Mouse (Mus musculus) inflammation-experienced regulatory T-cells, adult 6 months (primary cell): ENCODE data around the gene Mrm3. TPM values are rescaled to one million over a fixed set of nuclear protein-coding genes. Genes with fewer than 3 reads are reported as not detected.
A peak's percentile ranks its signal among the peaks of the same experiment; 100 is the strongest.
"Not testable (repeated sequence)": the region's sequence is repeated elsewhere in the genome, so short reads cannot be mapped to it uniquely, and the experiment has no call there.

Source experiments
- ATAC-seq: one replicate; pipeline ENCODE4 v1.8.0; 2017
- polyA plus RNA-seq, 3 experiments: library from polyadenylated mRNA; unstranded; fragments of 100-300 nt; shearing (Covaris generic); gene quantifications; one replicate each; pipeline ENCODE4 v1.2.1; 2017

Mrm3 gene
- 10 to 100 TPM in 2 of 3 experiments, 1 to 10 TPM in 1; 9.4 to 14.2 (median 12.9) TPM for polyA plus RNA-seq

DNA sequence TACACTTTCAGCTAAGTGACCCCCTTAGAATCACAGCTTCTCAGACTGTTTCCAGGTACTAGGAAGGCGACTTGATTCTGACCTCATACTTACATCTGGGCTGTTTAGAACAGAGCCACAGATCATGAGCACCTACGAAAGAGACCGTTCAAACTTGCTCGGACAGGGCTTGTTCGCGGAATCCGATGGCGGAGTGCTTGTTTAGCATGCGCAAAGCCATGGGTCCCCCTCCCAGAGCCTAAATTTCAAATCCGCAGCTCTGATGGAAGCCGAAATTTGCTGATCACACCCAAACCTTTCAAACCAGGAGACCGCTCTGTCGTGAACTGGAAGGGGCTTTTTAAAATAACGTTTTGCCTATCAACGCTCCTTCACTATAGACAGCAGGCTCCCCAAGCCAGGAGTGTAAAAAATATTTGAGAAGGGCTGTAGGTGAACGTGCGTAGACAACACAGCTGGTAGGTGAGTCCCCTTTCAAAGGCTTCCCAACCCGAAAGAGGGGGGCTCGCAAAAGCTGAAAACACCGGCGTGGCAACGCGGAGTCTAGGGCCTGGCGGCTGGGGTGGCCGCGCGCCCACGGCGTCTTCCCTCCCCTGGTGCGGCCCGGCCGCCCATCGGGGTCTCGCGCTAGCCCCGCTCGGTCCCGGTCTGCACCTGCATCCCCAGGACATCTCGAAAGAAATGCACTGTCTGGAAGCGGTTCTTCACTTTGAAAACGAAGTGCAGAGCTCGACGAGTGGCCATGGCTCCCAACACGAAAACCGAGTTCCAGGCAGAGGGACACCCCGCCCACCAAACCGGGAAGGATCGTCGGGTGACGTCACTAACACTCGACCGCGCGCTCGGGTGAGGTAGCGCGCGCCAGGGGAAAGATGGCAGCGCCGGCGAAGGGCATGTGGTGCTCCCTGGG is at the start of gene Mrm3, which contains the start of gene Glod4:
TSS of gene Mrm3 (plus strand) at position 815 of the 910 bp plus-strand sequence.
TSS of gene Glod4 (minus strand) at position 825 of the 910 bp plus-strand sequence.
- ATAC-seq, result peak; percentile 90

DNA sequence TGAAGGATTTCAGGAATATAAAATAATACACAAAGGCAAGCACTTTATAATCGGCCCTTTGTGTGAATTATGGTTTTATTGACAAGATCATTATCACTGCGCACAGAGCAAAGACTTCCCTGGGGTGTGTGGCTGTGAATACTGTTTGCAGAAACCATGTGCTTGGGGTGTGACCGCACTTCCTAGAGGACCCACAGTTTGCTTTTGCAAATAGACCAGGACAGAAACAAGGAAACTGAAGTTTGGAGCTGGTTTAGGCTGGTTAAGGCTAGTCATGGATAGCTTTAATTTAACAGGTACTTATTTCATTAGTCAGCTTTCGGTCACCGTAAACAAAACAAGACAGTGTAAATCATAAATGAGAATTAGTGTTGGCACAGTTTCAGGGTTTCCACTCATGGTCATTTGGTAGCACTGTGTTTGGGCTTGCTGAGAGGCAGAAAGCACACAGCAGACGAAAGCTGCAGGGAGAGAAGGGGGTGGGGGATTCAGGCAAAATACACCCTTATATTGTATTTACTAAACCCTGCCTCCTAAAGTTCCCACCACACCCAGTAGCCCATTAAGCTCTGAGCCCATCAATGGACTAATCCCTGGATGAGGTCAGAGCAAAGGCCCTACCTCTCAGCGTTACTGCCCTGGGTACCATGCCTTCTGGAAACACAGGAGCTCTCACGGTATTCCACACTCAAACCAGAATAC is 47.1 kb upstream of the Mrm3 start:
- ATAC-seq, result no peak

DNA sequence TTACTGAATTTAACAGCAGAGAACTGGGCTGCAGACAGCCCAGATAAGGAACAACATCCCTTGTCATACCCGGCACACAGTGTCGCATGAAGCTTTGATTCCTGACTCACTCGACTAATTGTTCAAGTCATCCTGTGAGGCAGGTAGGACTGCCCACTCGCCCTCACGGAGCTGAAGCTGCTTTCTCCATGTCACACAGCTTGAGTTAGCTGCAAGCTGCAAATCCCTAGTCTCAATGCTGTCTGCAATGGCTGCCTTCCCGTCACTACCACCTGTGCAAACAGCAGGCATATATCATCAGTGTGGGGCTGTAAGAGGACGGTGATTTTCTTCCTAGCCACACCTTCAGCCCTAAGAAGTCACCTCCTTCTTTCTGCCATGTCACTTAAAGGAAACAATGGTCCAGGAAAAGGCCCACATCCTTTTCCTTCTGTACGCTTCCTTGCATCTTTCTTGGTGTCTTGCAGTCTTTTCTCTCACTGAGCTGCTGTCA is 46.5 kb upstream of the Mrm3 start:
- no peak for ATAC-seq

DNA sequence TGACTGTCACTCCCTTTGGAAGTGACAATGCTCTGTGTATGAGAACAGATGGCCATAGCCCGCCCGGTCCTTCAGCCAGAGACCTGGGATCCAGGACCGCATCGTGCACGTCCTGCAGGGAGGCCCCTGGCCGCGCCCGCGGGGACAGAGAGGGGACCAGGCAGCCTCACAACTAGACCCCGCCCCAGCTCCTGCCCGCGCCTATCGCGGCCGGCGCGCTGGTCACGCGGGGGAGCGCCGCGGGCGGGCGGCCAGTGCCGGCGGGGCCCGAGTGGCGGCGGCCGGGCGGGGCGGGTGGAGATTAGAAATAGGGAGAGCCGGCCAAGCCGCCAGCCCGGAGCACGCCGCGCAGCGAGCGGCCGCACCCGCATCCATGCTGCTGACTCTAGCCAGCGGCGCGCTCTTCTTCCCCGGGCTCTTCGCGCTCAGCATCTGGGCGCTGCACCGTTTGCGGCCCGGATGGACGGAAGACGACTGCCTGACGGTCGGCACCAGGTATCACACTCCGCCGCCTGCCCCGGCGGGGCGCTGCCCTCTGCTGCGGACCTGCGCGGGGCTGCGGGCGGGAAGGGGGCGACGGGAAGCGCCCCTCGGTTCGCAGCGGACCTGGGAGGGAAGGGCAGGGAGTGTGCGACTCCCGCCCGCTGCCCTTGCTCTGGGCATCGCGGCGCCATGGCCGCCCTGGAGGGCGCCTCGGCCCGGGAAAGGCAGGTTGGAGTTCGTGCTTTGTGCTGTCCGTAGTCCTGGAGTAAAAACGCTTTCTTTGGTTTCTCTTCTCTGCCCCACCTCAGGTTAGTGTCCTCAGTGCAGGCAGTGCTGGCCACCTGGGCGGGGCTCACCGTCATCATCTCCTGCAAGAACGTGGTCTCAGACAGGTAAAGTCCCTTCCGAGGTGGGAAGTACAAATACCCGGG is 41.5 kb upstream of the Mrm3 start:
- peak; percentile 74 for ATAC-seq

DNA sequence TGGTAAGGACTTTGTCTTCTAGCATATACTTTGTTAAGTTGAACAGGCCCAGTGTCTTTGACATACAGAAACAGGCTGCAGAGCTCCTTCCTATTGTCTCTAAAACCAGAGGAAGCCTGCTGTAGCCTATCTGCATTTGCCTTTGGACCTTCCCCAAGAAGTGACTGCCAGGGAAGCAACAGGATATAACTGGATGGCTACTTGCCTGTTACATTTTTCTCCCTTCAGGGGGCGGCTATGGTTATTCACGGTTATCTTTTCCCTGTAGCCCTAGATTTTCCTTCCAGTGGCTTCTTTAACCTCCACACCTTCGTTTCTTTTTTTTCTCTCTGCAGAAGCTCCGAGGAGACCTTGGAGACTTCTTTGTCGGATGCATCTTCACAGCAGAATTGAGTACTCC is 36.7 kb upstream of the Mrm3 start:
- no peak for ATAC-seq

DNA sequence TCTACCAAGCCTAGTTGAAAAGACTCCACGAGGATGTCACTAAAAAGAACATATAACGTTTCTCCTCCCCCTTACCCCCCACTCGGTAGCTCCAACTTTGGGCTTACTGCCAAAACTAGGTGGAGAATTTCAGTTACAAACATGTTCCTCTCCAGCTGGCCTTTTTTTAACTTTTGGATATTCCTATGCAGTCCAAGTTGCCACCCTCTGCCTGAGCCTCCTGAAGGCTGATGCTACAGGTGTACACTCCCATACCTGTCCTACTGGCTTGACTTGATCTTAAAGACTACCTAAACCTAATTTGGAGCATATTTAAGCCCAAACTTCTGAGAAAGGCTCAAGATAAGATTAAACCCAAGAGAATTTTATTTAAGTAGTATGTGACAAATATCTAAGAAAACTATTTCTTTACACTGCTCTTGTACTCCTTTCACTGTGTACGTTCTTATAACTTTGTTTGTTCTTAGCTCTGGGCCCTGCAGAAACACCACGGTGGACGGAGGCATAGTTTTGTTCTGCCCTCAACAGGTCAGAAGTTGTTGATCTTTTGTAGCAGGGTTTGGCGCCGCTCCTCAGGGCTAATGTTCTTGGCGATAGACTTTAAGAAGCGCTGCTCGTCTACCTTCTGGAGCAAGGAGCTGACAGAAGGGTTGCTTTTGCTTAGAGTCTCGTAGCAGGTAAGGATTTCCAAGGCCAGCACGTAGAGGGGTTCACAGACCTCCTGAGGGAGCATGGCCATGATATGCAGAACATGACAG is 33.1 kb upstream of the Mrm3 start:
- ATAC-seq, result no peak

DNA sequence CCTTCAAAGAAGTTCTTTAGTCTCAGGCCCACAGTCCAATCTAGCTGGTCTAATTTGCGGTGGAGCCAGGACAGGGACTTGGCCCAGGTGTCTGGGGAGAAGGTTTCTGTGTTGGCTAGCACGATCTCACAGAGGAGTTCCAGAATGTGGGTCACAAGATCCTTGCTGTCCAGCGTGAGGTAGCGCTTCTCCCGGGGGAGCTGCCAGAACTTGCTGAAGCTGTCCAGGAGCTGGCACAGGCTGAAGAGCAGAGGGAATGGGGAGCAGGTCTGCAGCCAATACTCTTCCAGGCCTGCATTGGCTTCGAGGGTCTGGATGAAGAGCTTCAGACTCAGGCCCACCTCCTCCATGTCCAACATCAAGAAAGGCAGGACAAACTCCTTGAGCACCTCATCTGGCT is 31.9 kb upstream of the Mrm3 start:
- not testable (repeated sequence) for ATAC-seq

DNA sequence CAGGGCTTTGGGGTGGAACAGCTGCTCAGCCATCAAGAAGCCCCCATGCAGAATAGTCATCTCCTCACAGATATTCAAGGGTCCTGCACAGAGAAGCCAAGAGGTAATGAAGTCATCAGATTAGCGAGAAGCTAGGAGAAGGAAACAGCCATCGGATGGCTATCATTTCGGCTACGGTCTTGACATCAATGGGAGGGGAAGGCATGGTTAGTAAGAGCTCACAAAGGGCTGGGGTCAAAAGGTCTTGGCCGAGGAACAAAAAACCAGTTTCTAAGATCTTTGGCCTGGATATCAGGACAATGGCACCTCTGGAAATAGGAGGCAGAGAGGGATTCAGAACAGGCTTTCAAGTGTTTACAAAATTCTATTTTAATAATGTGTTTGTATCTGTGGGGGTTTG is 29.7 kb upstream of the Mrm3 start:
- no peak for ATAC-seq

DNA sequence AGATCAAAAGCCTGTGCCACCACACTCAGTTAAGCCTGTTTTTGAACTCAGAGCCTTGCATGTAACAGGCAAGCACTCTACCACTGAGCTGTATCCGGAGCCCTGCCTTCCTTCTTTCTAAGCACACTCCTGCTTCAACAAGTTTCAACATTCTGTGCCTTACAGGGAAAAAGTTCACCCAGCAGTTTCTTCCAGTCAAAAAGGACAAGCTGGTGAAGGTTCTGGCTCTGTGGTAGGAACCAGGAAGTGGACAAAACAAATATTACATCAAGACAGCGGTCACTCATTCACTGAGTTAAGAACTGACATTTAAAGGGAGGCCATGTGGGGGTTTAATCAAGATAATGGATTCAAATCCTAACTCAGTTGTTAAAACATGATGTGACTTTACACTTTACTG is 28.5 kb upstream of the Mrm3 start:
- ATAC-seq, result no peak

DNA sequence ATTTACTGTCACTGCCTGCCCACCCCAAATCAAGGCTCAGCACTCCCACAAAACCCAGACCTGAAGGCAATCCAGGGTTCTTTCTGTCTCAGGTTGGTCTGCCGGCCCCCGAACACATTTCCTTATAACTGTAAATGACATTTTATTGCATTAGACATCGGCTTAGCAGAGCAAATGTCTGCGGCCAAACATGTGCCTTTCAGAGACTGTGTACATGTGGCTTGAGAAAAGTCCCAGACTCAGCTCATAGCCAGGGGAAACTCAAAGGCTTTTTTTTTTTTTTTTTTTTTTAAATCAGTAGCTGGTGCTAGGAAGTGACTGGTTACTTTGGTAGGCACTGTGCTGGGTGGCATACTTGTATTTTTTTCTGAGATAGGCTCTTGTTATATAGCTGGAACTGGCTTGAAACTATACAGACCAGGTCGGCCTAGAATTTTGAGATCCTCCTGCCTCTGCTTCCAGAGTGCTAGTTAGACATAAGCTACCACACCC is 27.4 kb upstream of the Mrm3 start:
- ATAC-seq, result no peak

DNA sequence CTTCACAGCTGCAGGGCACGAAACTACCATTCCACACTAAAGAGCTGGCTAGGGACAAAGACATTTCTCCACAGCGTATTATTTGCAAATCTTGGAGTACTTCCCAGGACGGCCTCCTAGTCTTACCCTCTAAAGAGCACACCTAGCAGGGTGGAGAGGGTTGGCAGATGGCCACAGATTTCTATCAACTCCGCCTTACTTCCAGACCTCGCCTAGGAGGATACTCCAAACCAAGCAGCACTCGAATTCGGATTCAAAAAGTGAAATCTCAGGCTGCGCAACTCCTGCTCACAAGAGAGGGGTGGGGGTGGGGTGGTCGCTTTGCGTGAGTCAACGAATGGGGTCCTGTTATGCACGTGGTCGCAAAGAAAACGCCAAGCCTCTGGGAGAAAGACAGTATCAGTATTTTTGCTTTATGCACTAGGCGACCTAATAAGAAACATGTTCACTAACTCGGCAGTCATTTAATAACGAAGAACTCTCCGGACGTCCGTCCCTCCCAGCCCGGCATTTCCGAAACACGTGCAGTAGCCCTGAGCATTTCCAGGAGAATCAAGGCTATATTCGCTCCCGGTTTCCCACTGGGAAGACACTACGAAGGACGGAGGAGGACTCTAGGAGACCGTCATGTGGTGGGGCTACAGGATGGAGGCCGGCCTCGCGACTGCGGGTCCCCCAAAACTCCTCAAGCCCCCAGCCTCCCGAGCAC is 26.7 kb upstream of the Mrm3 start:
- ATAC-seq, result no peak

DNA sequence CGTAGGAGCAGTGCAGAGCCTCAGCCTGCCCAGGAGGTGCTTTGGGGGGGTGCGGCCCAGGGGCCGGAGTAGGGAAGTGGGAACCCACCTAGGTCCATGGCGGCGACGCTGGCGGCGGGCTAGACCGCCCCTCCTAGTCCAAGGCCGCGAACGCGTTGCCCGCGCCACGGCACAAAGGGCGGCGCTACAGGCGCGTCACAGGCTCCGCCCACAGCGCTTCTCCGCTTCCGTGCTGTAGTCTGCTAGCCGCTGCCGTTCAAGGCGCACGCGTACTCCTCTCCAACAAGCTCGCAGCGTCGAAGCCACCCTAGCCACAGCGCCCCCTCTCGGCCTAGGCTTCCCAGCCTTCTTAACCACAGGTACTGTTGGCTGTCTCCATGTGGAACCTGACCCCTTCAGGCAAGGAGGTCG is 26.1 kb upstream of the Mrm3 start, which contains the start of the genes Dbil5 and Gemin4:
TSS of gene Dbil5 (plus strand) at position 219 of the 411 bp plus-strand sequence.
TSS of gene Gemin4 (minus strand) at position 275 of the 411 bp plus-strand sequence.
- peak; percentile 98 for ATAC-seq

DNA sequence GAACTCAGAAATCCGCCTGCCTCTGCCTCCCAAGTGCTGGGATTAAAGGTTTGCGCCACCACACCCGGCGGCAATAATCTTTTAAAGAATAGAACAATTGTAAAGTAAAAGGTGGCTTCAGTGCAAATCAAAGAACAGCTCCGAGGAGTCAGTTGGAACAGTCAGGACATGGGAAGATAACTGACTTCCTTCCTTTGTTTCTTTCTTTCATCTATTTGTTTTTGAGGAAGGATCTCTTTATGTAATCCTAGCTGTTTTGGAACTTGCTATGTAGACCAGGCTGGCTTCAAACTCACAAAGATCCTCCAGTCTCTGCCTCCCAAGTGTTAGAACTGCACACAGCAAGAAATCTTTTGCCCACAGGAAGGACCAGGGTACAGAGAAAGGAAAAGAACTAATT is 18.9 kb upstream of the Mrm3 start:
- no peak for ATAC-seq

DNA sequence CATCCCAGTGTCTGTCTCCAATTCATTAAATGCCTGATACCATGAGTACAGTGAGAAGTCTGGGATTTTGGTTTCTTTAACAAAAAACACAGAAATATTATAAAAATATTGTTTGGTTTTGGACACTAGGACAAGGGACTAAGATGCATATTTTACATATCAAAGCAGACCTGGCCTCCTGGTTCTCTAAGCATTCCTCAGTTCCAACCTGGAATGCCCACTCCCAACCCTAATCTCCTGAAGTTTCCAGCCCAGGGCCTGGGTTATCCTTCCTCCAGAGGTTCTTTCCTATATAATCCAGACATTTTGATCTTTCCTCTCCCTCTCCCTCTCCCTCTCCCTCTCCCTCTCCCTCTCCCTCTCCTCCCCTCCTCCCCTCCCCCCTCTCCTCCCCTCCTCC is 18.5 kb upstream of the Mrm3 start:
- ATAC-seq, result no peak

DNA sequence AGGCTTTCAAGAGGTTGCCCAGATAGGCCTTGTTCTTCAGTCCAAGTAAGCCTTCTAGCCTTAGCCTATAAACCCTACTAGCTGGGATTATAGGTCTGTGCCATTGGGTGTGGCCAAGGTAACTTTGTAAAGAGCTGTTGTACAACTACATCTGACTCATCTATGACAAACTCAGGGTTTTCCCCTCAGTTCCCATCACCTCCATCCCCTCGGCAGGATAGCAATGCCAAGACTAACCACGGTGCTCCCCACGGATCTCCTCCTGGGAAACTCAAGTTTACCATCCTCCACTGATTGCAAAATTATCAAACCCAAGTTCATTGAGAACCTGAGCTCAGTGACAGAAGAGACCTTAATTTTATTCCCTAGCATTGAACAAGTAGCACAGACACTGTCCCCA is 7.4 kb upstream of the Mrm3 start:
- ATAC-seq, result no peak

DNA sequence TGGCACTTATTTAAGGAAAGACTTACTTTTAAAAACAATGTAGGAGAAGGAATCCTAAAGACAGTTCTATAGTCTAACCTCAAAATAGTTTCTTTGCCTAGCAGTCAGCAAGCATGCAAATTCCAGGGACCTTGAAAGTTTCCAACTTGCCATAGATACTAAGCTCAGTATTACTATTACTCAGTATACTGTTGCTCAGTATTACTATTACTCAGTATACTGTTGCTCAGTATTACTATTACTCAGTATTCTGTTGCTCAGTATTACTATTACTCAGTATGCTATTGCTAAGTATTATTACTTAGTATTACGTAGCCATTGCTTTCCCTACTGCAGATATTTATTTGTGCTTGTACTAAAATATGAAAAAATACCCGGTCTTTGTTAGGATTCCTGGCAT is 3.8 kb upstream of the Mrm3 start:
- no peak for ATAC-seq

DNA sequence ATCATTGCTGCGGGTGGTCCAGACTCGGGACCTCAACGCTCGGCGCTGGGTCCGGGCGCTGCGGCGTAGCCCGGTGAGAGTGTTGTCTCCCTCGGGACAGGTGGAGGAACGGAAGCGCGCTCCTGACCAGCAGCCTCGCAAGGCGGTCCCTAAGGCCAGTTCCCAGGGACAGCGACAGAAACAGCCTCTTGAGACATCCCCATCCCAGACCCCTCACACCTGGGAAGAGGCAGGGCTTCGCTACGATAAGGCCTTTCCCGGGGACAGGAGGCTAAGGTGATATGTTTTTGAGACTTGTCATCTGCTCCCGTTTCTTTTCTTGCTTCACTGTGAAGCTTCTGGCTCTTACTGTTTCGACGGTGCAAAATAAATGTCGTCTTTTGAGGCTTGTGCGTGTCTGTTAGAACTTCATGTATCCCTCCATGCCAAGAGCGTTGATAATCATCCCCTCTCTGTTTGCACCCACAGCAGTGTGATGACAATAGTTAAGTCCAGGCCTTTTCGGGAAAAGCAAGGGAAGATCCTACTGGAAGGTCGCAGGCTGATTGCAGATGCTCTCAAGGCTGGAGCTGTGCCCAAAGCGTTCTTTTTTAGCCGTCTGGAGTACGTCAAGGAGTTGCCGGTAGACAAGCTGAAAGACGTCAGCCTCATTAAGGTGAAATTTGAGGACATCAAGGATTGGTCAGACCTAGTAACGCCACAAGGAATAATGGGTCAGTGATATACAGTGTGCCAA is 464 bp downstream of the Mrm3 start:
- peak; percentile 54 for ATAC-seq

DNA sequence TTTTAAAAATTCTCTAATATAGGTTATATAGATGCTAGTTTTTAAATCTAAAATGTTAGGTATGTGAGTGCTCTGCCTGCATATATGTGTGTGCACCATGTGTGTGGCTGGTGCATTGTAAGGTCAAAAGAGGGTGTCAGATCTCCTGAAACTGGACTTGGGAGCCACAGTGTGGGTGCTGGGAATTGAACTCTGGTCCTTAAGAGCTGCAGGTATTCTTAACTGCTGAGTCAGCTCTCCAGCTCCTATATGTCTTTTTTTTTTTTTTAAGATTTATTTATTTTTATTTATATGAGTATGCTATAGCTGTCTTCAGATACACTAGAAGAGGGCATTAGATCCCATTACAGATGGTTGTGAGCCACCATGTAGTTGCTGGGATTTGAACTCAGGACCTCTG is 2.9 kb downstream of the Mrm3 start:
- no peak for ATAC-seq

DNA sequence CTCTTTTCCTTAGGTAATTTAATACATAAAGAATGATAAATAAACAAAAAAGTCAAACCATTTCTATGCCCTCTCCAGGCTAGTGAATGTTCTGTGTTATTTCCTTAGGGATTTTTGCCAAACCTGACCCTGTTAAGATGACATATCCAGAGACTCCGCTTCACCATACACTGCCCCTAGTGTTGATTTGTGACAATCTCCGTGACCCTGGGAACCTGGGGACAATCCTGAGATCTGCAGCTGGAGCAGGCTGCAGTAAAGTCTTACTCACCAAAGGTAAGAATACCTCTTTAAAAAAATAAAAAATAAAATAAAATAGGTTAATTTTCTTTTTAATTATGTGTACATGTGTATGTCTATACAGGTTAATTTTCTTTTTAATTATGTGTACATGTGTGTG is 3.7 kb downstream of the Mrm3 start:
- no peak for ATAC-seq

DNA sequence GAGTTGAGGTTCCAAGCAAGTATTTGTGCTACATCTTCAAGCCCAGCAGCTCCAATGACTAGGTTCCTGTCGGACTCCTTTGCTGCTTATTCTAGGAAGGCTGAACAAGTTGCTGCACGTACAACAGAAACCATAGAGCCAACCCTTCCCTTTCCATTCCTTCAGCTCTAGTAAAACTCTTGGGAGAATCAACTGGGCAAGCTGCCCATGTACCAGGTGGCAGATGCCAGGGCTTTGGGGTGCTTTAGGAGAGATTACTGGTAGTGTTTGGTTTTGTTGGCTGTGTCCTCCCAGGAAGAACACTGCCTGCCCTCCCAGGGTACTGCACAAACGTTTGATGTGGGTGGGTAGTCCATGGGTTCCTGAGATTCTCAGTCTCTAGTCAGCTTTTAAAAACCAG is 8.5 kb downstream of the Mrm3 start:
- ATAC-seq, result no peak
